Mouse (Mus musculus): Measurements from ENCODE around the gene Kdm4d. TPM values are rescaled to one million over a fixed set of nuclear protein-coding genes. Genes with fewer than 3 reads are reported as not detected.

Gene Kdm4d
- polyA plus RNA-seq, 1 experiment = 1.2 TPM

GRCm38 (mm10) chr9:14530004-14530403 is 29.7 kb upstream of the Kdm4d start:
- Histone ChIP-seq H3K27me3 (ENCODE audit: control insufficient read depth, insufficient read depth, low read length) (no peaks in the 10 kb centered on the region), H3K27ac (ENCODE audit: insufficient read depth, low read length) (no peak overlapping the region), H3K4me1 (ENCODE audit: control insufficient read depth, insufficient read depth, low read length) (no peaks in the 10 kb centered on the region), H3K4me3 (replicated peaks; ENCODE audit: insufficient read depth, low read depth, low read length) (no peak overlapping the region)
- TF ChIP-seq POLR2A (IDR thresholded peaks at IDR 0.05; ENCODE audit: borderline replicate concordance, insufficient read depth, low read length) = no peak
- TF ChIP-seq CTCF (IDR thresholded peaks at IDR 0.05; ENCODE audit: borderline replicate concordance, insufficient read depth, low read depth, low read length) = no peak
- no peak for DNase-seq
- WGBS = 56% methylated on average over 5 of the region's 5 CpGs

GRCm38 (mm10) chr9:14523408-14524043 is 23.2 kb upstream of the Kdm4d start:
- 2% methylated on average over 4 of the region's 4 CpGs for WGBS
- H3K4me3 ChIP-seq (replicated peaks; ENCODE audit: insufficient read depth, low read depth, low read length) = no peak overlapping the region
- no peaks in the 10 kb centered on the region for H3K27me3 ChIP-seq (ENCODE audit: control insufficient read depth, insufficient read depth, low read length)
- TF ChIP-seq POLR2A (IDR thresholded peaks at IDR 0.05; ENCODE audit: borderline replicate concordance, insufficient read depth, low read length) = no peak
- TF ChIP-seq CTCF (IDR thresholded peaks at IDR 0.05; ENCODE audit: borderline replicate concordance, insufficient read depth, low read depth, low read length) = peak; percentile 85
- no peak overlapping the region for H3K27ac ChIP-seq (ENCODE audit: insufficient read depth, low read length)
- H3K4me1 ChIP-seq (ENCODE audit: control insufficient read depth, insufficient read depth, low read length) = no peaks in the 10 kb centered on the region
- peak; percentile 65 to 74 for DNase-seq

- DNase-seq = no peak
- H3K27ac ChIP-seq (ENCODE audit: insufficient read depth, low read length) = no peak overlapping the region
- no peaks in the 10 kb centered on the region for H3K27me3 ChIP-seq (ENCODE audit: control insufficient read depth, insufficient read depth, low read length)
- TF ChIP-seq POLR2A (IDR thresholded peaks at IDR 0.05; ENCODE audit: borderline replicate concordance, insufficient read depth, low read length) (no peak), CTCF (IDR thresholded peaks at IDR 0.05; ENCODE audit: borderline replicate concordance, insufficient read depth, low read depth, low read length) (no peak)
- WGBS = 50% methylated on average over 2 of the region's 2 CpGs
- no peak overlapping the region for H3K4me3 ChIP-seq (replicated peaks; ENCODE audit: insufficient read depth, low read depth, low read length)
- no peaks in the 10 kb centered on the region for H3K4me1 ChIP-seq (ENCODE audit: control insufficient read depth, insufficient read depth, low read length)
These were observed 21.4 kb upstream of the Kdm4d start for GRCm38 (mm10) chr9:14521695-14522094.

GRCm38 (mm10) chr9:14520971-14521670 is 20.8 kb upstream of the Kdm4d start:
- WGBS = 72% methylated on average over 3 of the region's 3 CpGs

GRCm38 (mm10) chr9:14518105-14518504 is 17.8 kb upstream of the Kdm4d start:
- no peak for DNase-seq
- Histone ChIP-seq H3K27me3 (ENCODE audit: control insufficient read depth, insufficient read depth, low read length) (no peaks in the 10 kb centered on the region), H3K4me3 (replicated peaks; ENCODE audit: insufficient read depth, low read depth, low read length) (no peak overlapping the region), H3K4me1 (ENCODE audit: control insufficient read depth, insufficient read depth, low read length) (no peaks in the 10 kb centered on the region), H3K27ac (ENCODE audit: insufficient read depth, low read length) (no peak overlapping the region)
- TF ChIP-seq POLR2A (IDR thresholded peaks at IDR 0.05; ENCODE audit: borderline replicate concordance, insufficient read depth, low read length) (no peak), CTCF (IDR thresholded peaks at IDR 0.05; ENCODE audit: borderline replicate concordance, insufficient read depth, low read depth, low read length) (no peak)
- 76% methylated on average over 3 of the region's 3 CpGs for WGBS

More at GRCm38 (mm10) chr9:14520971-14521670, 20.8 kb upstream of the Kdm4d start:
- DNase-seq = no peak
- no peak for TF ChIP-seq POLR2A (IDR thresholded peaks at IDR 0.05; ENCODE audit: borderline replicate concordance, insufficient read depth, low read length)
- TF ChIP-seq CTCF (IDR thresholded peaks at IDR 0.05; ENCODE audit: borderline replicate concordance, insufficient read depth, low read depth, low read length) = no peak
- Histone ChIP-seq H3K4me1 (ENCODE audit: control insufficient read depth, insufficient read depth, low read length) (no peaks in the 10 kb centered on the region), H3K27ac (ENCODE audit: insufficient read depth, low read length) (no peak overlapping the region), H3K27me3 (ENCODE audit: control insufficient read depth, insufficient read depth, low read length) (no peaks in the 10 kb centered on the region), H3K4me3 (replicated peaks; ENCODE audit: insufficient read depth, low read depth, low read length) (no peak overlapping the region)

- Histone ChIP-seq H3K4me3 (replicated peaks; ENCODE audit: insufficient read depth, low read depth, low read length) (no peak overlapping the region), H3K27me3 (ENCODE audit: control insufficient read depth, insufficient read depth, low read length) (no peaks in the 10 kb centered on the region), H3K27ac (ENCODE audit: insufficient read depth, low read length) (no peak overlapping the region), H3K4me1 (ENCODE audit: control insufficient read depth, insufficient read depth, low read length) (no peaks in the 10 kb centered on the region)
- 11% methylated on average over 1 of the region's 1 CpGs for WGBS
- no peak for TF ChIP-seq CTCF (IDR thresholded peaks at IDR 0.05; ENCODE audit: borderline replicate concordance, insufficient read depth, low read depth, low read length)
- no peak for DNase-seq
These were observed 17.0 kb upstream of the Kdm4d start for GRCm38 (mm10) chr9:14517296-14517695.

GRCm38 (mm10) chr9:14512633-14513445 is 12.6 kb upstream of the Kdm4d start:
- WGBS = 71% methylated on average over 9 of the region's 9 CpGs

More at GRCm38 (mm10) chr9:14512633-14513445, 12.6 kb upstream of the Kdm4d start:
- DNase-seq = peak; percentile 40 to 41
- no peaks in the 10 kb centered on the region for H3K4me1 ChIP-seq (ENCODE audit: control insufficient read depth, insufficient read depth, low read length)
- no peaks in the 10 kb centered on the region for H3K27me3 ChIP-seq (ENCODE audit: control insufficient read depth, insufficient read depth, low read length)
- TF ChIP-seq CTCF (IDR thresholded peaks at IDR 0.05; ENCODE audit: borderline replicate concordance, insufficient read depth, low read depth, low read length) (peak; percentile 60; the same call in 1 of the 2 replicates), POLR2A (IDR thresholded peaks at IDR 0.05; ENCODE audit: borderline replicate concordance, insufficient read depth, low read length) (no peak)
- no peak overlapping the region for H3K4me3 ChIP-seq (replicated peaks; ENCODE audit: insufficient read depth, low read depth, low read length)
- no peak overlapping the region for H3K27ac ChIP-seq (ENCODE audit: insufficient read depth, low read length)

Data from cerebellum, adult 2 months (tissue).